Mouse (Mus musculus): ENCODE results near the gene Olfr680-ps1.
"Not testable (repeated sequence)": the region's sequence is repeated elsewhere in the genome, so short reads cannot be mapped to it uniquely, and the experiment has no call there.

Olfr680-ps1 gene

DNA sequence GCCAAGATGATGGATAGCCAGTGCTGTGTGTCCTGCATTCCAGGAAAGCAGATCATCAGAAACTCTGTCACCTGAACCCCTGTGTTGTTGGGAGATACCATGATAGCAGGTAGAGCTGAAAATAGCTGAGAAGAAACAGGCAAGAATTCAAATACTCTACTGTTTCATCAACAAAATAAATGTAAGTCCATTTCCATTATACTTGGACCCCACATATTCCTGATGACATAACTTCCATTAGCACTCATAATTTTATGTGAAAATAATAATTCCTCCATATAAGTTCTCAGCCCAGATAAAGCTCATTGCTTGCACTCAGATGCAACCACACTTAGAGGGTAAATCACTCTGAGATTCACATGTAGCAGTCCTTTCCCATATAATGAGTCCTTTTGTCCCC, at the start of gene Olfr680-ps1:
Olfr680-ps1 (minus strand) TSS at position 101 of the 400 bp plus-strand sequence.
- DNase-seq, result not testable (repeated sequence)

- DNase-seq, result no peak
Measured at GRCm38 (mm10) chr7:105141275-105141674, 48.7 kb upstream of the Olfr680-ps1 start.

- DNase-seq, result no peak
Measured at GRCm38 (mm10) chr7:105116536-105116935, 23.9 kb upstream of the Olfr680-ps1 start, which contains the start of gene Olfr681. Olfr681 (plus strand) TSS chr7:105116836.

DNA sequence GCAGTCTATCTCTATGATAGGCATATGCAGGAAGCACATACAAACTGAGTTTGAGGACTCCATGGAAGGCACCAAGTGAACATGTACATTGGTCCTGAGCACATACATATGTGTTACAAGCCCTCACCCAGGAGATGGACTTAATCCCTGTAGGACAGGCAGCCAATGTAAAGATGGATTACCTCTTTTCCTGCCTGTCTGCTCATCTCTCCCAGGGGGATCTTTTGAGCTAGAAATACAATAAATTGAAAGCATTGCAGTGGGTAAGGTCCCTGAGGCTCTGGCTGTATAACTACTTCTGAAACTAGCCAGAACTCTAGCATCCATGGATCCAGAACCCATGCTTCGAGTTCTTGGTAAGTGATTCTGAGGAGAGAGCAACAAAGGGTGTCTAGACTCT, 11.7 kb downstream of the Olfr680-ps1 start, which contains the start of gene Olfr679:
Olfr679 (plus strand) TSS at position 301 of the 400 bp plus-strand sequence.
- no peak for DNase-seq

GRCm38 (mm10) chr7:105064175-105064574, 28.4 kb downstream of the Olfr680-ps1 start, which contains the start of gene Olfr678:
Olfr678 (plus strand) TSS chr7:105064475.
- DNase-seq, result no peak

GRCm38 (mm10) chr7:105058951-105059350, 33.7 kb downstream of the Olfr680-ps1 start:
- no peak for DNase-seq
